Mouse (Mus musculus) cerebellum, adult 11 months (tissue): Measurements from ENCODE around the gene Ccdc30.

Experiments
- DNase-seq: peaks from one replicate; pipeline ENCODE4 v3.0.0; 2022

Ccdc30 gene

DNA sequence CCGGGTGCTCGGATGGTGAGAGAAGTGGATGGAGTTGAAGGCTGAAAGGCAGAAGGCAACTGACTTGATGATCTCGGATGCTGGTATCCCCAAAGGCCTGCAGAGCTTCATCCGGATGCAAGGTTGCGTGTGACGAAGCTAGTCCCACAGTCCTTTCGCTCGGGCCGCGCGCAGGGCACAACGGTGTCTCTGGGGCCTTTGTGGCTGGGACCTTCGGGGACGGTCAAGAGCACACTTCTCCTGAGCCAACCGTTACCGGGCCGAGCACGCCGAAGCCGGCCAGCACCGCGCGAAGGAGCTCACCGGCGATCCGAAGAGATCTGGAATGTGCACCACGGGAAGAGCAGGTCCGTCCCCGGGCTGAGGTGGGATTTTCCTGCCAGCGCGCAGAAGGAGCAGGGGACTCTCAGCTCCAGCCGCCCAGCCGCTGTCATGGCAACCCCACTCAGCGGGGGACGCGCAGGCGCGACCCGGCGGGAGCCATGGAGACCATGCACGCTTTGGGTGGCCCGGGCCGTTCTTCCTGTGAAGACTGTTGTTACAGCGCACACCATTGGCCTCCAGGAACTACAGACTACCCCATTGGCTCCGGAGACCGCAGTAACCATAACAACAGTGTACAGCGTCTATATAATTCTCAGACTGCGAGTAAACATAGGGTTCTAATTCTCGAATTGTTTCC, at the start of gene Ccdc30:
Ccdc30 (minus strand) TSS at position 450 of the 682 bp plus-strand sequence.
- DNase-seq, result peak; percentile 87

DNA sequence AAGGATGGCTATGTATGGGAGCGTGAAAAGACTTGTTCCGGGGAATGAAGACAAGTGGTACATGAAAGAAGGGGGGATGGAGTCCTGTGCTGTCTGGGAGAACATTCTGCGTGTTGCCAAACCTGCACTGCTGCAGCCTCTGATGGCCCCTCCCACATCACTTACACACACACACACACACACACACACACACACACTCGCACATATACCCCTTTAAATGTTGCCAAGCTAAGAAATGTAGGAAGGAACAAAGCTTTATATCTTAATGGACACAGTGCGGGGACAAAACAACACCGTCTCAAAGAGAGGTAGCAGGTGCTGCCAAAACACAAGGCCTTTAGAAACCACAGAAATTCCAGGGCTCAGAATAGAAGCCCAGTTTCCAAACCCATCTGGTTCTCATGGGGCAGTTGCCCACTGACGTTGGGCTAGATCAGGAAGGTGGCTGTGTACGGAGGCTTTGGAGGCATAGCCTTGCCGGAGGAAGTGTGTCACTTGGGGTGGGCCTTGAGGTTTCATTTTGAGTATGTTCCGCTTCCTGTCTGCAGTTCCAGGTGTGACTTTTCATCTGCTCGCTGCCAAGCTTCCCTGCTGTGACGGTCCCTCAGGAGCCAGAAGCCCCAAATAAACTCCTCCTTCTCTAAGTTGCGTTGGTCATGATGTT, 48.6 kb upstream of the Ccdc30 start:
- no peak for DNase-seq

DNA sequence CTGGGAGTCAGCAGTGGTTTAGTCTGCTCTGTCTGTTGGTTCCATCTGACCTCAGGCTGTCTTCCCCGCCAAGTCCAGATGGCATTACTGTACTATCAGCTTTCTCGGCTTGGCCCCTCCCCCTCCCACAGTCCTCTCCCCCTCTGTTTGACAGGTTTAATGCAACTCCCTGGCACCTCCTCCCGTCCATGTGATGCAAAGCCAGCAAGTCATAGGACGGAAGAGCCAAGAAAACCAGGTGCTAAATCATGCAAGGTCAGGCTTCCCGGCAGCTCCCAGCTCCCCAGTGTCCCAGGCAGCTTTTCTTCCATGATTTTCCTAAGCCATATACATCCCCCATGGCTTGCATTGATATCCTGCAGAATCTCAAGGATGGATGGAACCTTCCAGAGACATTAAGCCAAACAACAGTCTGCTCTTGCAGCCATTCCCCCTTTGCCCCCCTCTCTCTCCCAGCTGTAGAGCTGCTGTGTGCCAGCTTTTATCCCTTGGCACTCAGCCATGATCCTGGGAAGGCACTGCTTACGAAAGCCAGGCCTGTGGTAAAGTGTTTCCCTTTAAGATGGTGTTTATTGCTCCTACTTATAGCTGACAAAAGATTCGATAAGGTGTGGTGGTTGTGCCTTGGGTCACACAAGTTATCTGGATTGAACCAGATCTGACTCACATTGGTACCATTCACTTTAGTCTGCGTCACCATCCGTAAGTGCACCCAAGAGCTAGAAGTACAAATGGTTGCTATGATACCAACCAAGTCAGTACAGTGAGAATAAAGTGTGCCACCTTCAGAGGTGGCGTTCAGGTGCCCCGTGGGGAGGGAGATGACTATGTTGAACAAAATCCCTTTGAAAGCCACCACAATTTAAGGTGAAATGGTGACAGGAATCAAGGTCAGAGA, 47.8 kb upstream of the Ccdc30 start:
- DNase-seq, result peak; percentile 78

DNA sequence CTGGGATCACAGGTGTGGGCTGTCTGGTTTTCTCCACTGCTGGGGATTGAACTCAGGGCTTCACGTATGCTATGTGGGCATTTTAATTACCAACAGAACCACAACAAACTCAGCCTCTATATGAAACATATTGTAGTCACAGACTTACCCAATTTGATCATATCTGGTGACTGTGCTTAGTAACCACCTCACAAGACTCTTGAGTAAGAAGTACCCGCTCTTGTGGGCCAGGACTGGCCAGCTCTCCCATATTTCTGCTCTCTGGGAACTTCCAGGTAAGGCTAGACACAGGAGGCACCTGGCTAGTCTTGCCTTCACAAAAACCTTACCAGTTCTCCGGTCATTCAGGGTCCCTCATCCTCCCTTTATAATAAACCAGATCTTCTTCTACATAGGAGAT, 47.1 kb upstream of the Ccdc30 start:
- no peak for DNase-seq

DNA sequence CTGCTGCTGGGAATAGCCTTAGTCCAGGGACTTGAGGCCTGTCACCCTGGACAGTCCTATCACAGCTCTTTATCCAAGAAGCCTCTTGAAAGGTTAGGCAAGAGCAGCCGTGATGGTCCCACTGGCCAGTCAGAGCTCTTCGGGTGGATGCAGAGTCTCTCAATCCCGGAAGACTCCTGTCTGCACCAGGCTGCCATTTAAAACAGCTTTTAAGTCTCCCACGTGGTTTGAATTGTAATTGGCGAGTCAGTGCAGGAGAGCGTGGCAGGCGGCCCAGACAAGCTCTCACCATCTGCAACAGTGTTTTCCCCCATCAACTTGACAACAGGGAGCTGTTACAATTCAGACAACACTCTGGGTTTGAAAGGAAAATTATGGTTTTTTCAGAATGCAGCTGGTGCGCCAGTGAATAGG, 45.4 kb upstream of the Ccdc30 start:
- peak; percentile 80 for DNase-seq

DNA sequence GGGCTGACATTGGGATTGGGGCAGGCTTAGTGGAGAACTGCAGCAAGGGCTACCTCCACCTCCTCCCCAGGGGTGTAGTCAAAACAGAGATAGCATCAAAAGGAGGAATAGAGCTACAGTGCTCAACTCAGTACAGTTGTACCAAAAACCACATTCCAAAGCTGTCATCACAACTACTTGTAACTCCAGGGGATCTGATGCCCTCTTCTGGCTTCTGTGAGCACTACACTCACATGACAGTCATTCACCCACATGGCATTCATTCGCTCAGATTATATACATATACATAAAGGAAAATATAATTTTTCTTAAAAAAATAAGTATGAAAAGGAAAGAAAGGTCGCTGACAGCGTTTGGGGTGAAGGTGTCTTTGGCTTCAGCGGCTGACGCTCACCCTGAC, 45.0 kb upstream of the Ccdc30 start:
- peak; percentile 36 for DNase-seq

DNA sequence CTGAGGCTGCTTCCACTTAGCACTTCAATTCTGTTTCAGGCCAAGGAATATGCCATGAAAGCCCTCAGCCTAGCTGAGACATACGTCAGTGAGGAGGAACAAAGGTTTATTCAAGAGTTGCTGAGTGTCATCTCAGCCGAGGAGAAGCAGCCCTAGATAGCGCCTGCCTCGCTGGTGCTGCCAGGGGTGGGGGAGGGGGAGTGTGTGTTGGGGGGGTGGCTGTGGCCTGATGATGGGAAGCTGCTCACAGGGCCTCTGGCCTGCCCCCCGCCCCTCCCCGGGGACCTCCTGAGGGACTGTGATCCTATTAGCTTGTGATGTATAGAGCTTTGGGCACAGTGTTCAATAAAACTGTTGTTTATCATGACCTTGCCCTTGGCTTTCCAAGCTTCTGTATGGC, 38.2 kb upstream of the Ccdc30 start:
- DNase-seq, result no peak

DNA sequence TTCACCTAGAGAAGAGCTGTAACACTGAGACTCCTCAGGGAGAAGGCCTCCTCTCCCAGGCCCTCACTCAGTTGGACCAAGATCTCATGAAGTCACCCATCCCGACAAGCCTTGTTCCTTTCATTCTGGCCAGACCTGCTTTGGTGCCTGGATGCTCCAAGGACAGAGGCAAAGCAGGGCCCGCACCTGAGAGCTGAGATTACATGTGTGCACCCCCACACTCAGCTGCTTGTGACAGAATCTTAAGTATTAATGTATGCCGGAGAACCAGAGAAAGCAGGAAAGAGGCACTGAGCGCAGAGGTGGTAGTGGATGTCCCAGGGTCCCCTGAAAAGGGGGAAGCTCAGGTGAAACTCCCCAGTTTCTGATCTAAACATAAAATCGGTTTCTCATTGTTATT, 37.8 kb upstream of the Ccdc30 start:
- no peak for DNase-seq

DNA sequence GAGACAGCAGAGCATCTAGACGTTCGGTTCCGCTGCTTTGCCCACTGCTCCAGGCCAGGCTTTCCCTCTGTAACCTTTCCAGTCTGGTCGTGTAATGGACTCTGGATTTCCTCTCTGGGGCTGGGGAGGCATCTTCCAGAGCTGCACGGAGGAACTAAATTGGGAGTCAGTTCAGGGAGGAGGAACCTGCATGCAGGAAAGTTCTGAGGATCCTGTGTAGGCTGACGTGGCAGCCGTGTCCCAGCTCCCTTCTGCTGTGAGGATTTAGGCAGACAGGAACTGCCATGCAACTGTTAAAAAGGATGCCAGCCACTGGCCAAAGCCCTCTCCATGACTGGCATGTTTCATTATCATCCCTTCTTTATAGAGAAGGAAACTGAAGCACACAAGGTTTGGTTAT, 35.1 kb upstream of the Ccdc30 start:
- no peak for DNase-seq

DNA sequence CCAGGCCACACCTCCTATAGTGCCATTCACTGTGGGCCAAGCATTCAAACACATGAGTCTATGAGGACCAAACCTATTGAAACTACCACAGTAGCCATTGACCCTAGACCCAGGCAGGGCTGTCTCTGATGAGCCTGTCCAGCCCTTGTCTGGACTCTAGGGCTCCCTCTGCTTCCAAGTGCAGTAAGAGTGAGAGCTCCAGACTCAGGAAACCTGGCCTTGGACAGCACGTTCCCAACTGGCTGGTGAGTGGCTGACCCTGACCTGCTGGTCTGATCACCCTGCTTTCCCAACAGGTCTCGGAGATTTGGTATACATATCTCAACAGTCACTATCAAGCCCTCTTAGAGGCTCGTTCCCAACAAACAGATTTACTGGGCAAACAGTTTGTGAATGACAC, 32.5 kb upstream of the Ccdc30 start:
- DNase-seq, result no peak

DNA sequence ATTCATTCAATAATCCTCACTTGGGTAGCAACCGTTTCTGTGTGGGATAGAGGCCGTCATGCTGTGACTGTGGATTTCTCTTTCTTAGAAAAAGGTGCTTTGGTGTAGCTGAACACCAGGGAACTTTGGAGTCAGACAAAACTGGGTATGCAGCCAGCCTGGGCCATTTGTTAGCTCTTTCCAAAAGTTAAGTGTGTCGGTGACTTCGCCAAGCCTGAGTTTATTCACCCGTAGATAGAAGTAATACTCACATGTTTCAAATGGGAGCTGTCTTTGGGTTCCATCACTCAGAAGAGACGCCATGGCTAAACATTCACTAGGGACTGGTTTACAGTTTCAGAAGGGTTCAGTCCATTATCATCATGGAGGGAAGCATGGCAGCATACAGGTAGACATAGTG, 31.9 kb upstream of the Ccdc30 start:
- DNase-seq, result no peak

DNA sequence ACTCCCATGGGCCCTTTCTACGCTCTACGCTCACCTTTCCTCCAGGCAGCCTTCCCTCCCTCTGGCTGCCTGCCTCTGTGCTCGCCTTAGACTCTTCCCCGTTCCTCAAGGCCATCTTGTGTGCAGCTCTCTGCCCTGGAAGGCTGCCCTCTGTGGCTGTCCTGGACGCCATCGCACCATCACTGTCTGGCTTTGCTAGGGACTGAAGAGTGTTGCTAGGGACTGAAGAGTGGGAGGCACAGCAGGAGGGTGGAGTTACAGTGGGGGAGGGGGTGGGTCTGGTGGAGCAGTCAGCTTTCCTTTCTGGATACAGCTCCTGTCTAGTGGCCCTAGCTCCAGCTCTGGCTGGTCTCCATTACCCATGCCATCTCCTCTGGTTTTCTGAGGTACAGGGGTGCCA, 27.2 kb upstream of the Ccdc30 start:
- no peak for DNase-seq

DNA sequence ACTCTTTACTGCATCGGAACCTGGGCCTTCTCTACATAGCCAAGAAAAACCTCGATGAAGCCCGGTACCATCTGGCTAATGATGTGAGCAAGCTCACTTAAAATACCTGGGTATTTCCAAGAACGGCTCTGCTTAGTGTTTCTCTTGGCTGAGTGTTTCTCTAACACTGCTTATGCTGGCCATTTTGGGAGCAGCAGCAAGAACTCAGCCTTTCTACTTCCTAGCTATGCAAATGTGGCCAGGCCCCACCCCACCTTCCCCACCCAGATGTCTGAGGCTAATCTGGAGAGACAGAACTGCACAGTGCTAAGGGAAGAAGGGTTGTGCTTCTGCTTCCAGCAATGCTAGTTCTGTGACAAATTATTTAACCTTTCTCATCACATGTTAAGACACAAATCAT, 26.5 kb upstream of the Ccdc30 start:
- DNase-seq, result no peak

DNA sequence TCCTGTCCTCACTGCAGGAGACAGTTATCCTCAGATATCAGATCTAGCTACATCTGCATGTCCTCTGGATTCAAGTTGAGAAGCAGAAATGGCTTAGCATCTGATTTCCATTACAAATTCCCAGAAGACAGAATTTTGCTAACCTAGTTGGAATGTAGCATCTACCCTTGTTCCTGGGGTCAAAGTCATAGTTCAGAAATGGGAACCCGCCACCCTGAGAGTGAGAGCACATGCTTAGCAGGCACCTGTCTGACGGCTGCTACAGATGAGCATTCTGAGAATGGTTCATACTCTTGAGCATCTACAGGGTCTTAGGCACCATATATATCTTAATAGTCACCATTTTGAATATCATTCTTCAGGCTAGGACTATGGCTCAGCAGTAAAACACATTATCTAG, 22.6 kb upstream of the Ccdc30 start:
- no peak for DNase-seq

DNA sequence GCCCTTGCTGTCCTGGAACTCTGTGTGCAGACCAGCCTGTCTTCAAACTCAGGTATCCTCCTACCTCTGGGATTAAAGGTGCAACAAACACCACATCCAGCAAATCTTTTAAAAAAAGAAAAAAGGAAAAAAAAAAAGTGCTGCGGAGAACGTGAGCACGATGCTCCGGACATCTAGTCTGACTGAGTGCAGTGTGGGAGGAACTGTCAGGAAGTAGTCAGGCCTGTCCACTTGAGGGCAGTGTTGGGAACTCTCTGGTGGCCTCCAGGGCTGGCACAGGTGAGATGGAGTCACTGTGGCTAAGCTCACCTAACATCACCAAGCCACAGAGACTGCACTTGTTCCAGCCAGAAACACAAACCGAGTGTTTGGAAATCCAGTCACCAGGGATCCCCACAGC, 15.4 kb upstream of the Ccdc30 start:
- peak; percentile 74 for DNase-seq

DNA sequence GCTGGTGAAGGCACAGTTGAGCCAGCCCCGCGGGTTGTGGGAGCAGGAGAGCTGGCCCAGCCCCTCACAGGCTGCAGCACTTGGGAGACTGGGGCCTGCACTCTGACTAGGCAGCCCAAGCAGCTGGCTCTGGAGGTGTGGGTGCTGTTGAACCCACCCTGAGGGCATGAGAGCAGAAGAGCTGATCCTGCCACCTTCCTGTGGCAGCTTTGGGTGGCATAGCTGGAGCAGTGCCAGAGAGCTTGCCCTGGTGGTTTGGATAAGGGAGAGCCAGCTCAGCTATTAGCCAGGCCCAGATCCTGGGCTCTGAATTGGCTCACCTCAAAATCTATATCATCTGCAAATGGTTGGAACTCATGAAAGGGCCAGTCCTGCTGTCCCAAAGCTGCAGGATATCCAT, 12.4 kb upstream of the Ccdc30 start:
- DNase-seq, result no peak

DNA sequence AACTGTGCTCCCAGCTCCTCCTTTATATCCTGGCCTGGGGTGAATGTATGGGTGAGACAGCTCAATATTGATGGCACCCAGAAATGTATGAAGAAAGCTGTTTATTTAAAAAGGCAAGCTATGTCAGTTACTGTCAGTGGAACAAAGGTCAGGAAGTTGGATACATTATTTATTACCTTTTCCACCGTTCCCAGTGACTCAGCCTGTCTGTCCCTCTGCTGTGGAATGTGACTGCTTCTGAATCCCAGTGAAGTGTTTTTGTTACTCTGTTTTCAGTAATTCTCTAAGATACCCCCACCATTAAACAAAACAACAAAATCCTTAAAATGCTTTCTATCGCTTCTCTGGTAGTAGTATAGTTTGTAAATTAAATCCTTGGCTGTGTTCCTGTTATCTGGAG, 10.3 kb upstream of the Ccdc30 start:
- no peak for DNase-seq

DNA sequence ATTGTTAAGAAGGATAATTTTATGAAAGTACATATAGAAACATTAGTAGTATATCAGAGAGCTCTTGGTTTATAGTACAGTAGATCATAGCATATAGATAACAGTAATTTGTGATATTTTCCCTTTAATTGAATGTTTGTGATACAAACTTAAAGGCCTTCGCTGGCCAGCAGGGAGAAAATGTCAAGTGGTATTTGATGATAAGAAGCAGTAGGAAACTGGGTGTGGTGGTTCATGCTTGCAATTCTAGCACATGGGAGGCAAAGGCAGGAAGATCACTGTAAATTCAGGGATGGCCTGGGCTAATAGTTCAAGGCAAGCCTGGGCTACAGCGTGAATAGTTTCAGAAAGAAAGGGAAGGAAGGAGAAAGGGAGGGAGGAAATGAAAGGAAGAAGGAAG, 9.8 kb upstream of the Ccdc30 start:
- DNase-seq, result no peak

DNA sequence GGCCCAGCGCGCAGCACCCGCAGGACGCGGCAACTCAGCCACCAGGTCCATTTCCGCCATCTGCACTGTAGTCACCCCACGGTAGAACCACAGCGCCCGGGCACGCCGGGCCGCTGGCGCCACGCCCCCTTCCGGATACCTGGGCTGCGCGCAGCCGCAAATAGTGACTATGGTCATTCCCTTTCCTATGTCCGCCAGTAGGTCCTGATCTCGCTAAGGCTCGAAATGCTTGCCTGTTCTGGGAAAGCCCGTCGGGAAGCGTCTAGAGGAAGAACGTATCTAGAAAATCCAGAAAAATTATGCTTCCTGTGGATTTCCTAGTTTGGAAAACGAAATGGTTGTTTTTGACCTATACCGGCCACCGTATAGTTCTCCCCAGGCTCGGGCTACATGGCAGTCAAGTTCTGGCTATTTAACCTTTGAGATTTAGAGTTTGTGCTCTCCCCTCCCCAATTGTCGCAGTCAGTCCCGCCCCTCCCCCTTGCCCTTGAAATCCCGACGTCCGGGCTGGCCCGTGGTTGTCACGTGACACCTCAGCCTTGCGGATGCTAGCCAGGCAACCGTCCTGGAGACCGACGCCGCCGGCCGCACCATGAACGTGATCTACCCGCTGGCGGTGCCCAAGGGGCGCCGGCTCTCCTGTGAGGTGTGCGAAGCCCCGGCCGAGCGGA, 7.1 kb upstream of the Ccdc30 start, which contains the start of the genes Ppcs and Zmynd12:
Ppcs (minus strand) TSS at position 127 of the 671 bp plus-strand sequence.
Zmynd12 (plus strand) TSS at position 521 of the 671 bp plus-strand sequence.
- DNase-seq, result peak; percentile 90

DNA sequence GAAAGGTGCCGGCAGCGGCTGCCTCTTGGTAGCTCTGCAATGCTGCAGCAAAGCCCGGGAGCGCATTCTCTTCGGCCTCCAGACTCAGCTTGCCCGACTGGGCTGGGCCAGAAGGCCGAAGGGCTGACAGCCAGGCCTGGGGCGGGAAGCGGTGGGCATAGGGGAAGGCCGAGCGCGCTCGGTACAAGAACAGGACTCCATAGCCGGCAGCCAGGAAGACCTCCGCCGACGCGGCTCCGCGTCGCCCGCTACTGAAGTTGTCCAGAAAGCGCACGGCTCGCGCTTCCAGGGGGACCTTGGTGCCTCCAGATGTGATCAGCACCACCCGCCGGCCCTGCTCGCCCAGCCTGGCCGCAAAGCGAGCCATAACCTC, 6.6 kb upstream of the Ccdc30 start:
- no peak for DNase-seq

DNA sequence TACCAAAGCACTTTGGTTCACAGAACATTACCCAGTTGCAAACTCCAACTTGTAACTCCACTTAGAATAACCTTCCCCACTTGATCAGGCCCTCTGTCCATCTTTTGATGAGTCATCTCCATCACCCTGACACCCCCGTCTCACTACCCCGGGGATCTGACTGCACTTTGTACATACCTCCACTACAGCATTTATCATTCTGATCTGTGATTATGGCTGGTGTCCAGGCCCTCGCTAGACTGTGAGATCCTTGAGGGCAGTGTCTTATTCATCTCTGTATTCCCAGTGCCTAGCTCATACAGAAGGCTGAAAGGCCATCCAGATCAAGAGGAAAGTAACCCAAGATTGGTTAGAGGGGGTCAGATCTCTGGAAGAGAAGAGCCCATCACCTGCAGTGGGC, 5.9 kb upstream of the Ccdc30 start:
- no peak for DNase-seq

DNA sequence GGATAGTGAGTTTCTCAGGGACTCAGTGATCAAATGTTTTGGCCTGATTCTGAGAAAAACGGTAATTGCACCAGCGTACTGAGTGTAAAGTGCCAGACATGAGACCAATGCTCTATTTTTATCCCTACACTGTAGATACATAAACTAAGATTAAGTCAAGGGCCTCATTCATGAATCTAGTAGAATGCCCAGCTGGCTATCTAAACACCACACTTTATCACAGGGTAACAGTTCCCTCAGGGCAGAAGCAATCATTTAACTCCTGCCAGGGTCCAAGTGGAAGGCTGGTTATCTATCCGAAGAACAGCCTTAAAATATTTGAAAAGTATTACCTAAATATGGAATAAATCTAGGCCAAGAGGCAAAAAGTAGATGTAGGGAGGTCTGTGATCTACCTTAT, 2.6 kb upstream of the Ccdc30 start:
- no peak for DNase-seq

DNA sequence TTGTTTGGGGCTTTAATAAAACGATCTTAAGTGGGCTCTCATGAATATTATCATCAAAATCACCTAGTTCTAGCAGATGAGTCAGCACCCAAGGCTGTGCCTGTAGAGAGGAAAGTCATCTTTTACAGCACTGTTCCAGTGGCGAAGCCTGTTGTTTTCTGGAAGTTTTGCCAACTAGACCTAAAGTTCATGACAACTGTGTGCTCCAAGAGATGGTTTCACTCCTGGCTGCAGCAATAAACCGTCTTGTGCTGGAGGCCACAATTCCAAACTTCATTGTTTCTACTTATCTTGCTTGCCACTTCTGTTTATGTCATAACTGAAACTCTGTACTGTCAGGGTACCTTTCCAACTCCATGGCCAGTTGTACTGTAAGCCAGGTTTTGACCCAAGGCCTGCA, 1.9 kb upstream of the Ccdc30 start:
- DNase-seq, result no peak
